Mouse (Mus musculus): Measurements from ENCODE around the gene Smndc1. TPM values are rescaled to one million over a fixed set of nuclear protein-coding genes. Genes with fewer than 3 reads are reported as not detected.

Gene Smndc1
- polyA plus RNA-seq, 1 experiment from 2014 or later: 46.7 TPM

- 92% methylated on average over 9 of the region's 9 CpGs for WGBS
- Histone ChIP-seq H3K27ac (no peak overlapping the region), H3K4me2 (no peak overlapping the region), H3K4me3 (replicated peaks) (no peak overlapping the region), H3K36me3 (peaks cover 77% of the 10 kb centered on the region), H3K9ac (replicated peaks) (no peak overlapping the region), H3K4me1 (replicated peaks) (peaks cover 8% of the 10 kb centered on the region), H3K27me3 (no peaks in the 10 kb centered on the region), H3K9me3 (no peaks in the 10 kb centered on the region)
- no peak for ATAC-seq (ENCODE audit: insufficient number of reproducible peaks, insufficient read depth, low FRiP score, low TSS enrichment, low read depth)
Measured at GRCm38 (mm10) chr19:53375816-53376215, 14.6 kb downstream of the Smndc1 start.

- ATAC-seq (ENCODE audit: insufficient number of reproducible peaks, insufficient read depth, low FRiP score, low TSS enrichment, low read depth): no peak
- Histone ChIP-seq H3K9ac (replicated peaks) (no peak overlapping the region), H3K27ac (no peak overlapping the region), H3K4me1 (replicated peaks) (peaks cover 12% of the 10 kb centered on the region), H3K4me2 (no peak overlapping the region), H3K4me3 (replicated peaks) (no peak overlapping the region), H3K27me3 (no peaks in the 10 kb centered on the region), H3K9me3 (no peaks in the 10 kb centered on the region), H3K36me3 (peaks cover 72% of the 10 kb centered on the region)
- 92% methylated on average over 6 of the region's 6 CpGs for WGBS
Measured at GRCm38 (mm10) chr19:53375299-53375698, 15.1 kb downstream of the Smndc1 start.

- no peak overlapping the region for H3K4me2 ChIP-seq
- 86% methylated on average over 2 of the region's 2 CpGs for WGBS
- ATAC-seq (ENCODE audit: insufficient number of reproducible peaks, insufficient read depth, low FRiP score, low TSS enrichment, low read depth): no peak
- H3K9ac ChIP-seq (replicated peaks): no peak overlapping the region
- no peak overlapping the region for H3K4me3 ChIP-seq (replicated peaks)
- no peaks in the 10 kb centered on the region for H3K27me3 ChIP-seq
- no peaks in the 10 kb centered on the region for H3K9me3 ChIP-seq
- peaks cover 28% of the 10 kb centered on the region for H3K4me1 ChIP-seq (replicated peaks)
- no peak overlapping the region for H3K27ac ChIP-seq
- H3K36me3 ChIP-seq: peaks cover 63% of the 10 kb centered on the region
Measured at GRCm38 (mm10) chr19:53373570-53373969, 16.8 kb downstream of the Smndc1 start.

GRCm38 (mm10) chr19:53371666-53372065 lies 18.7 kb downstream of the Smndc1 start, which contains the start of gene Gm10197:
Gene Gm10197, minus strand, starts transcription at chr19:53371766.
- ATAC-seq (ENCODE audit: insufficient number of reproducible peaks, insufficient read depth, low FRiP score, low TSS enrichment, low read depth): no peak
- H3K9ac ChIP-seq (replicated peaks): no peak within 1 kb of the TSS
- 82% methylated on average over 13 of the region's 13 CpGs for WGBS
- peak within 1 kb of the TSS; percentile 75 for H3K27ac ChIP-seq
- no peak within 1 kb of the TSS for H3K4me2 ChIP-seq
- peaks cover 53% of the 10 kb centered on the region for H3K36me3 ChIP-seq
- peaks cover 36% of the 10 kb centered on the region for H3K4me1 ChIP-seq (replicated peaks)
- no peak within 1 kb of the TSS for H3K4me3 ChIP-seq (replicated peaks)
- H3K9me3 ChIP-seq: no peaks in the 10 kb centered on the region
- H3K27me3 ChIP-seq: no peaks in the 10 kb centered on the region

- Histone ChIP-seq H3K36me3 (peaks cover 39% of the 10 kb centered on the region), H3K4me1 (replicated peaks) (peaks cover 44% of the 10 kb centered on the region), H3K4me3 (replicated peaks) (no peak overlapping the region), H3K27ac (peak overlapping the region; percentile 26; the same call in 1 of the 2 replicates), H3K9ac (replicated peaks) (no peak overlapping the region), H3K4me2 (no peak overlapping the region), H3K27me3 (no peaks in the 10 kb centered on the region), H3K9me3 (no peaks in the 10 kb centered on the region)
- no peak for ATAC-seq (ENCODE audit: insufficient number of reproducible peaks, insufficient read depth, low FRiP score, low TSS enrichment, low read depth)
- 82% methylated on average over 15 of the region's 15 CpGs for WGBS
Measured at GRCm38 (mm10) chr19:53370233-53370632, 20.1 kb downstream of the Smndc1 start.

GRCm38 (mm10) chr19:53369469-53370043 lies 20.8 kb downstream of the Smndc1 start:
- Histone ChIP-seq H3K27me3 (no peaks in the 10 kb centered on the region), H3K4me1 (replicated peaks) (peaks cover 51% of the 10 kb centered on the region), H3K36me3 (peaks cover 32% of the 10 kb centered on the region), H3K9ac (replicated peaks) (no peak overlapping the region), H3K4me3 (replicated peaks) (no peak overlapping the region), H3K27ac (peak overlapping the region; percentile 57; the same call in 1 of the 2 replicates), H3K9me3 (no peaks in the 10 kb centered on the region), H3K4me2 (peak overlapping the region; percentile 35)
- WGBS: 26% methylated on average over 14 of the region's 14 CpGs
- no peak for ATAC-seq (ENCODE audit: insufficient number of reproducible peaks, insufficient read depth, low FRiP score, low TSS enrichment, low read depth)

- H3K9me3 ChIP-seq: no peaks in the 10 kb centered on the region
- WGBS: 84% methylated on average over 7 of the region's 7 CpGs
- no peak overlapping the region for H3K9ac ChIP-seq (replicated peaks)
- H3K4me2 ChIP-seq: no peak overlapping the region
- no peak overlapping the region for H3K27ac ChIP-seq
- H3K36me3 ChIP-seq: peaks cover 13% of the 10 kb centered on the region
- H3K27me3 ChIP-seq: no peaks in the 10 kb centered on the region
- H3K4me3 ChIP-seq (replicated peaks): no peak overlapping the region
- peaks cover 50% of the 10 kb centered on the region for H3K4me1 ChIP-seq (replicated peaks)
- ATAC-seq (ENCODE audit: insufficient number of reproducible peaks, insufficient read depth, low FRiP score, low TSS enrichment, low read depth): no peak
Measured at GRCm38 (mm10) chr19:53366881-53367280, 23.5 kb downstream of the Smndc1 start.

- H3K4me3 ChIP-seq (replicated peaks): no peak overlapping the region
- 82% methylated on average over 11 of the region's 11 CpGs for WGBS
- 0 out of 2 replicates have a peak overlapping the region, but pooled peaks have one; percentile 5 for H3K27ac ChIP-seq
- H3K36me3 ChIP-seq: peaks cover 6% of the 10 kb centered on the region; the same call in 1 of the 2 replicates
- no peak overlapping the region for H3K9ac ChIP-seq (replicated peaks)
- no peak overlapping the region for H3K4me2 ChIP-seq
- no peaks in the 10 kb centered on the region for H3K9me3 ChIP-seq
- H3K27me3 ChIP-seq: no peaks in the 10 kb centered on the region
- ATAC-seq (ENCODE audit: insufficient number of reproducible peaks, insufficient read depth, low FRiP score, low TSS enrichment, low read depth): no peak; the same call in 1 of the 2 replicates
- peaks cover 45% of the 10 kb centered on the region for H3K4me1 ChIP-seq (replicated peaks)
Measured at GRCm38 (mm10) chr19:53366057-53366775, 24.2 kb downstream of the Smndc1 start.

GRCm38 (mm10) chr19:53364963-53365362 lies 25.4 kb downstream of the Smndc1 start:
- no peaks in the 10 kb centered on the region for H3K9me3 ChIP-seq
- H3K27me3 ChIP-seq: no peaks in the 10 kb centered on the region
- H3K4me1 ChIP-seq (replicated peaks): peaks cover 38% of the 10 kb centered on the region
- no peak overlapping the region for H3K4me3 ChIP-seq (replicated peaks)
- H3K9ac ChIP-seq (replicated peaks): no peak overlapping the region
- H3K27ac ChIP-seq: peak overlapping the region; percentile 50; the same call in 1 of the 2 replicates
- ATAC-seq (ENCODE audit: insufficient number of reproducible peaks, insufficient read depth, low FRiP score, low TSS enrichment, low read depth): no peak
- 43% methylated on average over 9 of the region's 9 CpGs for WGBS
- peak overlapping the region; percentile 2; the same call in 1 of the 2 replicates for H3K4me2 ChIP-seq
- H3K36me3 ChIP-seq: peaks cover 5% of the 10 kb centered on the region; the same call in 1 of the 2 replicates

GRCm38 (mm10) chr19:53364551-53364950 lies 25.8 kb downstream of the Smndc1 start:
- no peak overlapping the region for H3K4me3 ChIP-seq (replicated peaks)
- peaks cover 5% of the 10 kb centered on the region; the same call in 1 of the 2 replicates for H3K36me3 ChIP-seq
- 77% methylated on average over 2 of the region's 2 CpGs for WGBS
- H3K4me1 ChIP-seq (replicated peaks): peaks cover 39% of the 10 kb centered on the region
- ATAC-seq (ENCODE audit: insufficient number of reproducible peaks, insufficient read depth, low FRiP score, low TSS enrichment, low read depth): no peak
- no peak overlapping the region for H3K27ac ChIP-seq
- no peak overlapping the region for H3K9ac ChIP-seq (replicated peaks)
- H3K9me3 ChIP-seq: no peaks in the 10 kb centered on the region
- no peaks in the 10 kb centered on the region for H3K27me3 ChIP-seq
- no peak overlapping the region for H3K4me2 ChIP-seq

- H3K9ac ChIP-seq (replicated peaks): no peak overlapping the region
- WGBS: 45% methylated on average over 2 of the region's 2 CpGs
- H3K36me3 ChIP-seq: peaks cover 5% of the 10 kb centered on the region; the same call in 1 of the 2 replicates
- H3K27ac ChIP-seq: no peak overlapping the region
- peaks cover 28% of the 10 kb centered on the region for H3K4me1 ChIP-seq (replicated peaks)
- H3K4me2 ChIP-seq: no peak overlapping the region
- no peak overlapping the region for H3K4me3 ChIP-seq (replicated peaks)
- no peaks in the 10 kb centered on the region for H3K9me3 ChIP-seq
- no peaks in the 10 kb centered on the region for H3K27me3 ChIP-seq
- ATAC-seq (ENCODE audit: insufficient number of reproducible peaks, insufficient read depth, low FRiP score, low TSS enrichment, low read depth): no peak
Measured at GRCm38 (mm10) chr19:53362967-53363366, 27.4 kb downstream of the Smndc1 start.
